Mouse (Mus musculus): ENCODE data around the gene Nck2.

The Nck2 gene

DNA sequence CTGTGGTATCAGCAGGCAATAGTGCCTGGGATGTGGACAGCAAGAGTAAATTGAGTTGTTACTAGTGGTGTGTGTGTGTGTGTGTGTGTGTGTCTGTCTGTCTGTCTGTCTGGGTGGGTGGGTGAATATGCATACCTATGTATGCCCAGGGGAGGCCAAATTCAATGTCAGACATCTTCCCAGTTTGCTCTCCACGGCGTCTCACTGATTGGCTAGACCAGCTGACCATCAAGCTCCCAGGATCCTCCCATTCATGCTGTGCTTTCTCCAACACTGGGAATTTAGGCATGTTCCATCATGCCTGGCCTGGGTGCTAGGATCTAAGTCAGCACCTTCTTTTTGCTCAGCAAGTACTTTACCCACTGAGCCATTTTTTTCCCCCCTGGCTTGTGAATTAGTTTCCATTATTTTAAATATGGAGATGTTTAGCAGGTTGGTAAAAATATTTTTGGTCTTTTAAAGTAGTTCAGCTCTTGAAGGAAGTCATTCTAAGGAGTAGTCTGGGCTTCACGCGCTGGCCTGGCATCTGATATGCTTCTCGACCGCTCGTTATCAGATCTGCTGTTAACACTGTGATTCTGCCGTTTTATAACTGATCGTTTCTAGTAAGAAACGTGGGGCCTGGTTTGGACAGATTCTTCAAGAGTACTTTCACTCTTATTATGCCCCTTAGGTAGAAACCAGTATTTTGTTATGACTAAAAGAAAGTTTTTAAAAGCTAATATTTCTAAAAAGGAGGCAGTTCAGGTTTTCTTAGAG is 26.2 kb downstream of the Nck2 start:
- no peak for DNase-seq

- DNase-seq: no peak
Observed at GRCm38 (mm10) chr1:43471180-43472045, 27.0 kb downstream of the Nck2 start.

GRCm38 (mm10) chr1:43472046-43472649 is 27.8 kb downstream of the Nck2 start:
- no peak for DNase-seq

- peak; percentile 66 to 79 for DNase-seq
Observed at GRCm38 (mm10) chr1:43473734-43474534, 29.6 kb downstream of the Nck2 start.

GRCm38 (mm10) chr1:43474535-43475409 is 30.4 kb downstream of the Nck2 start:
- peak; percentile 36 to 54 for DNase-seq

DNA sequence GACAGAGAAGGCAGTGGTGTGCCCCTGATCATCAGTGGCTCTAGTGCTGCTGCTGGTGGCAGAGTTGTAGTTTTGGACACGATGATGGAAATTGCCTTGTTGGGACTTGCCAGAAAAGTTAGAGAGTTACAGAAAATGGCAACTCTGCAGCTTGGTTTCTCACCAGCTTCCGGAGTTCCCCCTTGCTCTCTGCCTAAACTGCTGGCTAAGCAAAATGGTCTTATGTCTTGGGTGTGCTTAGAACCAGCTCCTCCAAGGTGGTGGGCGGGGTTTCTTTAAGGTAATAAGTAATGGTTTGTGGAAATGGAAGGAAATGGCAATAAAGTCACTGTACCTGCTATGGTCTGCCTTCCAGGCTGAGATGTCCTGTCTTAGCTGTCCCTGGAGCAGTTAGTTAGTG is 33.6 kb downstream of the Nck2 start:
- DNase-seq: no peak

- DNase-seq: no peak
Observed at GRCm38 (mm10) chr1:43485204-43485603, 40.8 kb downstream of the Nck2 start.

DNA sequence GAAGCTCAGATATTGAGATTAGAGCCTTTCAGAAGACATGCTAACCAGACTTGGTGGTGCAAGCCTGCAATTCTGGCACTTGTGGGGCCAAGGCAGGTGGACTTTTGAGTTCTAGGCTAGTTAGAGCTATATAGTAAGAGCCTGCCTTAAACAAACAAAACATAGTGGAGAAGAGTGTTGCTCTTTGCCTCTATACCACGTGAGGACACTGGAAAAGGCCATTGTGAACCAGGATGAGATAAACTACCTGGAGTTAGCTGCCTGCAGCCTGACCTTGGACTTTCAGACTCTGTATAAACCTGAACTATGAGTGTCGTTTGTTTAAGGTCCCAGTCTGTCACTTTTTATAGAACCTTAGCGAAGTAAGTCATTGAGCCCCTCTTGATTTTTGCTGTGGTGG is 42.1 kb downstream of the Nck2 start:
- DNase-seq: no peak

GRCm38 (mm10) chr1:43486956-43487722 is 42.8 kb downstream of the Nck2 start:
- no peak for DNase-seq

DNA sequence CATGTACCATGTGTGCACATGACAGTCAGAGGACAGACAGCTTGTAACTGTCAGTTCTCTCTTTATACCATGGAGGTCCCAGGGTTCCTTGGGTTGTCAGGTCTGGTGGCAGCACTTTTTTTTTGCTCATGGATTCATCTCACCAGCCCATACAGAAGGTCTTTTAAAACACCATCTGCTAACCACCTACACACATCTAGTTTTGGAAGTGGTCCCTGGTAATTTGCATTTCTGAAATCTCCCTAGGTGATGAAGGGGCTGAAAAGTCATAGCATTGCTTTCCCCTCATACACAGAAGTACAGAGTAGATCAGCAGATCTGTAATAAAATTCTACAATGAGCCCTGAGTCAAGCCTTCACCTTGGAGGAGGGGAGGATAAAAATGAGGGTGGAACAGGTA is 44.9 kb downstream of the Nck2 start:
- DNase-seq: no peak

DNA sequence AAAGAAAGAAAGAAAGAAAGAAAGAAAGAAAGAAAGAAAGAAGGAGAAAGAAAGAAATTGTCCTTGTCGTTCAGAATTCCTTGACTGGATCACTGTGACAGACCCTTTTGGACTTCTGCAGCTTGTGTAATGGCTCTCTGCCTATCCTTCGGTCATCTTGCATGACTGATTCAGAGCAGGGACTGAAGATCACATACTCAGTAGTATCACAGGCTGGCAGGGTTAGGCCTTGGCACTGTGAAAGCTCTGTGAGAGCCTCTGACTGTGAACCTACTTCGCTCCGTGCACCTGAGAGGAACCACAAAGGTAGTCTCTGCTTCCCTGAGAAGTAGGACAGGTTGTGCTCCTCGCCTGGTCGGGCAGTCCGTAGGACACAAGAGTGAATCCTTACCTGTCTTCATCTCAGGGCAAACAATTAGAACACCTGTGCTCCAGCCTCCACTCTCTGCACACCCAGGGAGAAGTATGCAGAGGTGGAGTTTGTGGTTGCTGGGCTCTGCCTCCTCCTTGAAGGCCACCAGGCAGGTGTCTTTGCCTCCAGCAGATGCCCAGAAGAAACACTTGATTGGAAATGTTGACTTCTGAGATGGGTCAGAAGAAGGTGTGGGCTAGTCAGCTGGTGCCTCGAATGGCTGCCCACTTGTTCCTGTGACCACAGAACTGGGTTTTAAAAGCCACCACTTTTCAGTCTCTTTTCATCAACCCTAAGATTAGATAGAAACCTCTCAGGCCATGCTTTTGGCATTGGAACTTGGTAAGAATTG is 47.3 kb downstream of the Nck2 start:
- DNase-seq: peak; percentile 42 to 45

GRCm38 (mm10) chr1:43492803-43493437 is 48.5 kb downstream of the Nck2 start:
- DNase-seq: no peak

- no peak for DNase-seq
Observed at GRCm38 (mm10) chr1:43496051-43496450, 51.7 kb downstream of the Nck2 start.

- DNase-seq: no peak
Observed at GRCm38 (mm10) chr1:43496993-43497392, 52.6 kb downstream of the Nck2 start.

- DNase-seq: no peak
Observed at GRCm38 (mm10) chr1:43497951-43498350, 53.6 kb downstream of the Nck2 start.

GRCm38 (mm10) chr1:43500121-43500520 is 55.7 kb downstream of the Nck2 start:
- DNase-seq: no peak

DNA sequence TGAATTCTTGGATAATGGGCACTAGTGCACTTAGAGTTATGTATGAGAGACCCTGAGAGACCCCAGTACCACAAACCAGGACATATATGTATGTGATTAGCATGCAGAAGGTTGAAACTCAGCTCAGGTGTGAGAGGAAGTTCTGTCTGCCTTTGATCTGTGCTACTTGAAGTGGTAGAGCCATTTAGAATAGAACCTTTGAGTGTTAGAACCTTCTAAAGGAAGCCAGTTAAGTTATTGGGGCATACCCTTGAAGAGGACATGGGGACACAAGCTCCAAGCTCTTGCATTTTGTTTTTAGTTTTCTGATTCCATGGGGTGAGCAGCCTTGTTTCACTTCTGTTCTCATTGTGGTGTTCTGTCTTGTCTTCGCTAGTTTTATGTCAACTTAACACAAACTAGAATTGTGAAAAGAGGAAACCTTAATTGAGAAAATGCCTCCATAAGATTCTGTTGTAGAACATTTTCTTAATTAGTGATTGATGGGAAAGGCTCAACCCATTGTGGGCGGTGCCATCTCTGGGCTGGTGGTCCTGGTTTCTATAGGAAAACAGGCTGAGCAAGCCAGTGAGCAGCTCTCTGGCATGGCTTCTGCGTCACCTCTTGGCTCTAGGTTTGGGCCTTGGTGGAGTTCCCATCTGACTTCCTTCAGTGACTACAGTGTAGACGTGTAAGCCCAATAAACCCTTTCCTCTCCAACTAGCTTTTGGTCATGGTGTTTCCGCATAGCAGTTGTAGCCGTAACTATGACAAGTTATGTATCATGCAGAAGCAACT is 57.0 kb downstream of the Nck2 start:
- peak in 1 of 2 experiments; percentile 34 for DNase-seq

- DNase-seq: no peak
Observed at GRCm38 (mm10) chr1:43501920-43502791, 57.8 kb downstream of the Nck2 start.
